Mouse (Mus musculus): ENCODE results near the gene Mief2. TPM values are rescaled to one million over a fixed set of nuclear protein-coding genes. Genes with fewer than 3 reads are reported as not detected.

Gene Mief2
- polyA plus RNA-seq, 1 experiment from 2014 or later, result 25.6 TPM

Small RNA genes within 50 kb of the gene (microRNA-seq; reads per million reads assigned to microRNA genes)
- gene Mir5100, result 0.85 reads per million

Other genes starting within 250 kb of the Mief2 start
- 17.0 and 19.9 TPM in 2 replicates for gene Alkbh5, start 192.0 kb upstream of the Mief2 start, polyA plus RNA-seq (2014; fragmentation: Nextera tagmentation; extraction: Ambion mirVana)
- 35.6 and 42.8 TPM in 2 replicates for gene Llgl1, start 28.7 kb upstream of the Mief2 start, polyA plus RNA-seq (2014; fragmentation: Nextera tagmentation; extraction: Ambion mirVana)
- gene Flii, start 1.1 kb upstream of the Mief2 start, polyA plus RNA-seq (2014; fragmentation: Nextera tagmentation; extraction: Ambion mirVana), result 52.9 and 62.7 TPM in 2 replicates
- gene Top3a, start 49.0 kb downstream of the Mief2 start, polyA plus RNA-seq (2014; fragmentation: Nextera tagmentation; extraction: Ambion mirVana), result 6.5 and 9.2 TPM in 2 replicates
- gene Smcr8, start 49.1 kb downstream of the Mief2 start, polyA plus RNA-seq (2014; fragmentation: Nextera tagmentation; extraction: Ambion mirVana), result 8.0 and 8.3 TPM in 2 replicates
- gene Shmt1, start 83.3 kb downstream of the Mief2 start, polyA plus RNA-seq (2014; fragmentation: Nextera tagmentation; extraction: Ambion mirVana), result 4.7 and 5.1 TPM in 2 replicates
- 33.2 and 34.6 TPM in 2 replicates for gene Dhrs7b, start 102.2 kb downstream of the Mief2 start, polyA plus RNA-seq (2014; fragmentation: Nextera tagmentation; extraction: Ambion mirVana)
- gene Tmem11, start 150.9 kb downstream of the Mief2 start, polyA plus RNA-seq (2014; fragmentation: Nextera tagmentation; extraction: Ambion mirVana), result 61.2 and 62.8 TPM in 2 replicates
- 29.0 and 33.1 TPM in 2 replicates for gene Natd1, start 186.4 kb downstream of the Mief2 start, polyA plus RNA-seq (2014; fragmentation: Nextera tagmentation; extraction: Ambion mirVana)
- 22.5 and 28.9 TPM in 2 replicates for gene Map2k3, start 203.6 kb downstream of the Mief2 start, polyA plus RNA-seq (2014; fragmentation: Nextera tagmentation; extraction: Ambion mirVana)

Measured in neural tube, embryonic 14.5 days (tissue).